10 mouse cellular contexts compared by ENCODE assay signal in genomic region chr16:42947016-42947415, GRCm38 (mm10).
DNase-seq lines count a peak whose midpoint lies in the region; ATAC-seq and TF ChIP-seq lines count a peak whose summit lies in the region.
"Had no signal": no experiment of that assay in that cellular context is flagged by ENCODE, and none has a peak within 500 bp of the region (broad histone marks: within the 10 kb centered on the region; RNA-seq: fewer than 3 reads in every experiment).

No protein-coding gene starts in this region.

- H3K27ac ChIP-seq in kidney, postnatal 0 days, result no peak overlapping the region
- H3K27ac ChIP-seq in stomach, postnatal 0 days (replicated peaks), result no peak overlapping the region
- H3K27ac ChIP-seq: macrophage; stomach, embryonic 15.5 days had no signal

- no peaks in the 10 kb centered on the region for H3K9me3 ChIP-seq in kidney, postnatal 0 days (replicated peaks; ENCODE audit: low read length)
- no peaks in the 10 kb centered on the region for H3K9me3 ChIP-seq in stomach, postnatal 0 days (ENCODE audit: control insufficient read depth, low read length)
- H3K9me3 ChIP-seq: stomach, embryonic 15.5 days had no signal

- no peak for TF ChIP-seq CTCF in kidney, postnatal 0 days (IDR thresholded peaks at IDR 0.05; ENCODE audit: low read depth)
- no peak for TF ChIP-seq CTCF in stomach, postnatal 0 days (IDR thresholded peaks at IDR 0.05; ENCODE audit: low read depth)

- ATAC-seq in kidney, postnatal 0 days (replicated peaks; ENCODE audit: low FRiP score, low read depth), result no peak
- no peak for ATAC-seq in stomach, postnatal 0 days (ENCODE audit: low FRiP score, low TSS enrichment)

- H3K36me3 ChIP-seq in kidney, postnatal 0 days (ENCODE audit: insufficient read depth, low read length), result no peaks in the 10 kb centered on the region
- no peaks in the 10 kb centered on the region for H3K36me3 ChIP-seq in stomach, postnatal 0 days (ENCODE audit: control insufficient read depth, insufficient read depth, low read length)
- H3K36me3 ChIP-seq: stomach, embryonic 15.5 days had no signal

- H3K9ac ChIP-seq in kidney, postnatal 0 days (ENCODE audit: low read depth, low read length), result no peak overlapping the region
- H3K9ac ChIP-seq in stomach, postnatal 0 days (ENCODE audit: low read length), result no peak overlapping the region
- H3K9ac ChIP-seq: stomach, embryonic 15.5 days had no signal

- WGBS in kidney, postnatal 0 days, result 42% methylated on average over 4 of the region's 4 CpGs
- 58% methylated on average over 4 of the region's 4 CpGs for WGBS in stomach, postnatal 0 days

- TF ChIP-seq EP300 in stomach, postnatal 0 days (optimal IDR thresholded peaks at IDR 0.05), result no peak

- H3K4me1 ChIP-seq in kidney, postnatal 0 days (replicated peaks; ENCODE audit: insufficient read depth, low read length), result no peaks in the 10 kb centered on the region
- H3K4me1 ChIP-seq in stomach, postnatal 0 days (replicated peaks; ENCODE audit: control insufficient read depth, insufficient read depth), result no peaks in the 10 kb centered on the region
- H3K4me1 ChIP-seq: stomach, embryonic 15.5 days had no signal

- DNase-seq in cerebellum, adult 9-10 months, result peak; percentile 21
- no peak for DNase-seq in cerebellum, postnatal 36 days
- DNase-seq in kidney, postnatal 0 days (ENCODE audit: low spot score), result peak; percentile 13
- DNase-seq in kidney, postnatal 4 days, result no peak
- peak; percentile 85 for DNase-seq in brain, adult 2 months (ENCODE audit: low read depth, low spot score)
- DNase-seq in layer of hippocampus, adult 8-10 months (ENCODE audit: low spot score in 2 of 2), result peak; percentile 49 to 63
- no peak for DNase-seq in stomach, postnatal 0 days (ENCODE audit: low spot score)
- no peak for DNase-seq in lung, postnatal 14 days

- no peaks in the 10 kb centered on the region for H3K27me3 ChIP-seq in kidney, postnatal 0 days (ENCODE audit: insufficient read depth, low read length)
- H3K27me3 ChIP-seq in stomach, postnatal 0 days (ENCODE audit: control insufficient read depth, insufficient read depth, low read length), result no peaks in the 10 kb centered on the region
- H3K27me3 ChIP-seq: stomach, embryonic 15.5 days had no signal

- H3K4me2 ChIP-seq in kidney, postnatal 0 days (ENCODE audit: low read length), result no peak overlapping the region
- no peak overlapping the region for H3K4me2 ChIP-seq in stomach, postnatal 0 days (replicated peaks; ENCODE audit: low read depth)
- H3K4me2 ChIP-seq: stomach, embryonic 15.5 days had no signal

- no peak overlapping the region for H3K4me3 ChIP-seq in kidney, postnatal 0 days (replicated peaks; ENCODE audit: low read depth, low read length)
- H3K4me3 ChIP-seq in stomach, postnatal 0 days (ENCODE audit: low read depth, low read length), result no peak overlapping the region
- H3K4me3 ChIP-seq: stomach, embryonic 15.5 days had no signal

Comparison
In these comparisons a context has a peak if more than half of its experiments do, and no peak if none do; other contexts are left out.
1. DNase-seq: peak in cerebellum, adult 9-10 months (single experiment), kidney, postnatal 0 days (single experiment), brain, adult 2 months (single experiment) and layer of hippocampus, adult 8-10 months (2 of 2); none in cerebellum, postnatal 36 days (0 of 2), kidney, postnatal 4 days (0 of 2), stomach, postnatal 0 days (single experiment) and lung, postnatal 14 days (single experiment).